Mouse (Mus musculus): ENCODE measurements around the gene Hus1b. TPM values are rescaled to one million over a fixed set of nuclear protein-coding genes. Genes with fewer than 3 reads are reported as not detected.
A peak's percentile ranks its signal among the peaks of the same experiment; 100 is the strongest.

Hus1b gene
- total and polyA plus RNA-seq, 3 experiments: 7.3 to 17.8 (median 9.0) TPM

- no peak for TF ChIP-seq USF1 (IDR thresholded peaks at IDR 0.05; ENCODE audit: low read depth, low read length)
- TF ChIP-seq POLR2A (IDR thresholded peaks at IDR 0.05; ENCODE audit: low read depth, low read length): peak; percentile 61; the same call in 1 of the 2 replicates
- TF ChIP-seq TBP (conservative IDR thresholded peaks at IDR 0.05; ENCODE audit: low read depth, low read length): no peak
- 0 out of 2 replicates have a peak, but pooled peaks have one; percentile 35 for TF ChIP-seq CHD1 (IDR thresholded peaks at IDR 0.05; ENCODE audit: low read depth, low read length)
- peak; percentile 87 for TF ChIP-seq TCF12 (IDR thresholded peaks at IDR 0.05; ENCODE audit: low read depth, low read length)
- peak; percentile 53; the same call in 1 of the 2 replicates for TF ChIP-seq MAX (IDR thresholded peaks at IDR 0.05; ENCODE audit: low read length)
- TF ChIP-seq KAT2A (IDR thresholded peaks at IDR 0.05; ENCODE audit: insufficient replicate concordance, low read length): peak; percentile 79; the same call in 1 of the 2 replicates
- no peak for TF ChIP-seq RAD21 (IDR thresholded peaks at IDR 0.05; ENCODE audit: low read depth, low read length)
- TF ChIP-seq NELFE (IDR thresholded peaks at IDR 0.05; ENCODE audit: low read depth, low read length): peak; percentile 56; the same call in 1 of the 2 replicates
- peak; percentile 99 for TF ChIP-seq ELF1 (IDR thresholded peaks at IDR 0.05; ENCODE audit: low read depth, low read length)
- no peak for TF ChIP-seq ZC3H11A (IDR thresholded peaks at IDR 0.05; ENCODE audit: low read depth, low read length)
- no peak for TF ChIP-seq E2F4 (IDR thresholded peaks at IDR 0.05; ENCODE audit: insufficient replicate concordance, low read depth, low read length)
- TF ChIP-seq CHD2 (IDR thresholded peaks at IDR 0.05; ENCODE audit: low read length): peak; percentile 20; the same call in 1 of the 2 replicates
These were observed 26.1 kb upstream of the Hus1b start, which contains the start of the genes Exoc2 and Gm5447 (continued) for GRCm38 (mm10) chr13:30973501-30974246.

GRCm38 (mm10) chr13:30972102-30972501, 24.5 kb upstream of the Hus1b start:
- peak; percentile 68 for DNase-seq (ENCODE audit: extremely low read depth)
- H3K36me3 ChIP-seq (replicated peaks in 1 of 2; ENCODE audit: control insufficient read depth in 1 of 2, insufficient read depth in 1 of 2, low read length in 1 of 2): peaks cover 0 to 9% of the 10 kb centered on the region in 2 experiments
- dilution Hi-C loops (cut with MboI; ENCODE audit: extremely low pct_ligation_motif_present, extremely low pct_unique_long_range_greater_than_20kb, low sequenced_read_pairs): no loop called here
- no peak overlapping the region for H3K4me3 ChIP-seq (replicated peaks in 1 of 3; ENCODE audit: low read depth in 2 of 3, low read length in 2 of 3, poor library complexity in 1 of 3)
- H3K27ac ChIP-seq (ENCODE audit: insufficient read depth, low read depth): no peak overlapping the region
- peaks cover 32% of the 10 kb centered on the region for H3K79me2 ChIP-seq (replicated peaks; ENCODE audit: control insufficient read depth, extremely low read depth, insufficient read depth, poor library complexity, severe bottlenecking)
- H3K9ac ChIP-seq (ENCODE audit: insufficient read depth, low read depth): no peak overlapping the region
- in situ Hi-C loops (cut with MboI; ENCODE audit: low pct_ligation_motif_present, low pct_unique_long_range_greater_than_20kb, low sequenced_read_pairs): no loop called here
- H3K4me1 ChIP-seq (ENCODE audit: control insufficient read depth in 1 of 2, insufficient read depth in 2 of 2): peaks cover 12 to 58% of the 10 kb centered on the region in 2 experiments
- TF ChIP-seq MAZ (IDR thresholded peaks at IDR 0.05; ENCODE audit: low read depth, low read length) (no peak), MXI1 (IDR thresholded peaks at IDR 0.05; ENCODE audit: low read depth, low read length) (no peak), CTCF (conservative IDR thresholded peaks at IDR 0.05 in 1 of 2, IDR thresholded peaks at IDR 0.05 in 1 of 2; ENCODE audit: low read depth in 2 of 2, low read length in 2 of 2) (no peak), SIN3A (IDR thresholded peaks at IDR 0.05; ENCODE audit: low read length) (no peak), ELF1 (IDR thresholded peaks at IDR 0.05; ENCODE audit: low read depth, low read length) (peak; percentile 62; the same call in 1 of the 2 replicates), MYC (IDR thresholded peaks at IDR 0.05; ENCODE audit: low read depth, low read length) (no peak)
- H3K4me2 ChIP-seq (ENCODE audit: insufficient read depth, low read depth, poor library complexity, severe bottlenecking): peak overlapping the region; percentile 37
- no peaks in the 10 kb centered on the region for H3K27me3 ChIP-seq (replicated peaks)
- H3K9me3 ChIP-seq (replicated peaks; ENCODE audit: low read length): no peaks in the 10 kb centered on the region
